Mouse (Mus musculus): ENCODE results near the gene Prkca. TPM values are rescaled to one million over a fixed set of nuclear protein-coding genes. Genes with fewer than 3 reads are reported as not detected.

The Prkca gene
- total and polyA plus RNA-seq, 3 experiments = 15.3 to 30.9 (median 19.9) TPM

- no peak for TF ChIP-seq NRF1 (IDR thresholded peaks at IDR 0.05; ENCODE audit: insufficient read depth, low read depth, low read length, poor library complexity, severe bottlenecking)
- TF ChIP-seq MAZ (IDR thresholded peaks at IDR 0.05; ENCODE audit: low read depth, low read length) = peak; percentile 99
- TF ChIP-seq MYC (IDR thresholded peaks at IDR 0.05; ENCODE audit: low read depth, low read length) = peak; percentile 84
- TF ChIP-seq RAD21 (IDR thresholded peaks at IDR 0.05; ENCODE audit: low read depth, low read length) = no peak
- TF ChIP-seq POLR2AphosphoS2 (IDR thresholded peaks at IDR 0.05; ENCODE audit: low read length) = no peak; the same call in 1 of the 2 replicates
- TF ChIP-seq ZMIZ1 (IDR thresholded peaks at IDR 0.05; ENCODE audit: low read depth, low read length) = no peak
- TF ChIP-seq TAL1 (IDR thresholded peaks at IDR 0.05; ENCODE audit: low read length) = peak; percentile 98
- no peak for TF ChIP-seq POLR2A (IDR thresholded peaks at IDR 0.05; ENCODE audit: control insufficient read depth in 1 of 2, insufficient read depth in 1 of 2, low read depth in 1 of 2, low read length in 2 of 2, poor library complexity in 1 of 2)
- TF ChIP-seq SMC3 (IDR thresholded peaks at IDR 0.05; ENCODE audit: low read depth, low read length) = no peak
- TF ChIP-seq UBTF (IDR thresholded peaks at IDR 0.05; ENCODE audit: borderline replicate concordance, insufficient read depth, low read depth, low read length) = no peak
- peak; percentile 73; the same call in 1 of the 2 replicates for TF ChIP-seq ZNF384 (IDR thresholded peaks at IDR 0.05; ENCODE audit: low read depth, low read length)
- peak; percentile 95 for TF ChIP-seq SIN3A (IDR thresholded peaks at IDR 0.05; ENCODE audit: low read length)
- TF ChIP-seq E2F4 (IDR thresholded peaks at IDR 0.05; ENCODE audit: borderline replicate concordance, low read depth, low read length) = no peak
Measured at GRCm38 (mm10) chr11:108148491-108148890, 195.2 kb downstream of the Prkca start (continued).

GRCm38 (mm10) chr11:108145752-108146496, 197.8 kb downstream of the Prkca start:
- peaks cover 0 to 61% of the 10 kb centered on the region in 2 experiments; a peak in 2 of 4 replicates for H3K36me3 ChIP-seq (ENCODE audit: control insufficient read depth in 1 of 2, insufficient read depth in 2 of 2, low read length in 2 of 2)
- no peaks in the 10 kb centered on the region for H3K27me3 ChIP-seq (ENCODE audit: control insufficient read depth in 1 of 2, insufficient read depth in 2 of 2, low read length in 2 of 2)
- DNase-seq (ENCODE audit: low read depth, low spot score) = peak; percentile 21
- H3K4me1 ChIP-seq (ENCODE audit: control insufficient read depth in 1 of 2, insufficient read depth in 2 of 2, low read length in 2 of 2) = peaks cover 10 to 34% of the 10 kb centered on the region in 2 experiments
- TF ChIP-seq ZNF384 (IDR thresholded peaks at IDR 0.05; ENCODE audit: low read depth, low read length) = peak; percentile 30; the same call in 1 of the 2 replicates
- TF ChIP-seq HCFC1 (IDR thresholded peaks at IDR 0.05; ENCODE audit: low read depth, low read length) = no peak
- H3K27ac ChIP-seq (ENCODE audit: control insufficient read depth, low read depth, low read length) = no peak overlapping the region
- H3K9me3 ChIP-seq (replicated peaks; ENCODE audit: insufficient read depth, low read length) = no peaks in the 10 kb centered on the region
- no peak overlapping the region for H3K9ac ChIP-seq (ENCODE audit: control insufficient read depth, low read depth, low read length, poor library complexity, severe bottlenecking)
- no peaks in the 10 kb centered on the region for H3K79me2 ChIP-seq (ENCODE audit: control insufficient read depth, insufficient read depth, low read length, poor library complexity)
- no peak overlapping the region for H3K4me3 ChIP-seq (ENCODE audit: control insufficient read depth in 1 of 2, insufficient read depth in 1 of 2, low read depth in 2 of 2, low read length in 2 of 2)

GRCm38 (mm10) chr11:108145128-108145527, 198.6 kb downstream of the Prkca start:
- H3K4me3 ChIP-seq (ENCODE audit: control insufficient read depth in 1 of 2, insufficient read depth in 1 of 2, low read depth in 2 of 2, low read length in 2 of 2) = no peak overlapping the region
- no peak for DNase-seq (ENCODE audit: low read depth, low spot score)
- no peaks in the 10 kb centered on the region for H3K79me2 ChIP-seq (ENCODE audit: control insufficient read depth, insufficient read depth, low read length, poor library complexity)
- H3K27ac ChIP-seq (ENCODE audit: control insufficient read depth, low read depth, low read length) = no peak overlapping the region
- no peaks in the 10 kb centered on the region for H3K27me3 ChIP-seq (ENCODE audit: control insufficient read depth in 1 of 2, insufficient read depth in 2 of 2, low read length in 2 of 2)
- H3K9me3 ChIP-seq (replicated peaks; ENCODE audit: insufficient read depth, low read length) = no peaks in the 10 kb centered on the region
- H3K4me1 ChIP-seq (ENCODE audit: control insufficient read depth in 1 of 2, insufficient read depth in 2 of 2, low read length in 2 of 2) = peaks cover 10 to 29% of the 10 kb centered on the region in 2 experiments
- no peak overlapping the region for H3K9ac ChIP-seq (ENCODE audit: control insufficient read depth, low read depth, low read length, poor library complexity, severe bottlenecking)
- H3K36me3 ChIP-seq (ENCODE audit: control insufficient read depth in 1 of 2, insufficient read depth in 2 of 2, low read length in 2 of 2) = peaks cover 0 to 54% of the 10 kb centered on the region in 2 experiments; a peak in 2 of 4 replicates
- TF ChIP-seq RCOR1 (IDR thresholded peaks at IDR 0.05; ENCODE audit: low read depth, low read length) = no peak
- no peak for TF ChIP-seq SIN3A (IDR thresholded peaks at IDR 0.05; ENCODE audit: low read length)
- TF ChIP-seq KAT2A (conservative IDR thresholded peaks at IDR 0.05; ENCODE audit: low read depth, low read length) = no peak
- TF ChIP-seq MXI1 (IDR thresholded peaks at IDR 0.05; ENCODE audit: low read depth, low read length) = no peak
- no peak for TF ChIP-seq MAX (IDR thresholded peaks at IDR 0.05; ENCODE audit: low read length)
- TF ChIP-seq MEF2A (IDR thresholded peaks at IDR 0.05; ENCODE audit: extremely low read depth, insufficient replicate concordance, low read depth, low read length, poor library complexity, severe bottlenecking) = no peak
- no peak for TF ChIP-seq ZC3H11A (IDR thresholded peaks at IDR 0.05; ENCODE audit: low read depth, low read length)
- TF ChIP-seq GATA1 (IDR thresholded peaks at IDR 0.05; ENCODE audit: low read depth, low read length) = no peak
- no peak for TF ChIP-seq MAFK (IDR thresholded peaks at IDR 0.05; ENCODE audit: borderline replicate concordance, low read depth, low read length)

Data from MEL (cell line).